Mouse (Mus musculus) embryo, embryonic 11.5 days (tissue): Measurements from ENCODE around the gene Pdzk1ip1.
A peak's percentile ranks its signal among the peaks of the same experiment; 100 is the strongest.

Source experiments
- DNase-seq: peaks from one replicate; pipeline ENCODE4 v3.0.0-alpha.2; 2012; ENCODE audit warnings: low read depth, low spot score

Pdzk1ip1 gene

DNA sequence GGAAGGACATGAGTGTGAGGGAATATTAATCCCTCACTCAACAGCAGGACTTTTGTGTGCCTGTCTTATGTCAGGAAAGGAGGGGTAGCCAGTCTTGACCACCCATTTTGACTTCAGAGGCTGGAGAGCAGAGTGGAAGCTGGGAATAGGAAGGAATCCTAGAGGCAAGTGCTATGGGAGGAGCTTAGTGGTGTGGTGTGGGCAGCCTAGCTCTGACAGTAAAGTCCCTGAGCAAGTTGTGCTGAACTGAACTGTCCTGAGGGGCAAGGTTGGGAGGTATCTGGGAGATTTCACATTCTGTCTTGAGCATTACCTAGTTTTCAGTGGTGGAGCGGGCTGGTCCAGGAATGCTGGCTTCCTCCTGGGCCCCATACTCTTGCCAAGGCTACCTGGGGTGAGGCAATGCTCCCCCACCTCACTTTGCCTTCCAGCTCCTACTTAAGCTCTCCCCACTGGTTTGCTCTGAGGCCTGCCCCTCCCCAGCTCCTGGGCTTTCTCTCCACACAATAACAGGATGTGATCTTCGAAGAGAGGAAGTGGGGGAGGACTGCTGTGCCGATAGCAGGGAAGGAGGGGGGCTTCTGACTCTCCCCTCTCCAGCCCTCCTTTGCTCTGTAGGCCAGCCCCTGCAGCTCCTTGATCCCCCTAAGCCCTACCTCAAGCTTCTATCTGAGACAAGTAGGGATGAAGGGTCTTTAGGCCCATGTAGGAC lies 13.1 kb upstream of the Pdzk1ip1 start:
- no peak for DNase-seq

- DNase-seq = no peak
Observed at GRCm38 (mm10) chr4:115078892-115079820, 9.4 kb upstream of the Pdzk1ip1 start.

DNA sequence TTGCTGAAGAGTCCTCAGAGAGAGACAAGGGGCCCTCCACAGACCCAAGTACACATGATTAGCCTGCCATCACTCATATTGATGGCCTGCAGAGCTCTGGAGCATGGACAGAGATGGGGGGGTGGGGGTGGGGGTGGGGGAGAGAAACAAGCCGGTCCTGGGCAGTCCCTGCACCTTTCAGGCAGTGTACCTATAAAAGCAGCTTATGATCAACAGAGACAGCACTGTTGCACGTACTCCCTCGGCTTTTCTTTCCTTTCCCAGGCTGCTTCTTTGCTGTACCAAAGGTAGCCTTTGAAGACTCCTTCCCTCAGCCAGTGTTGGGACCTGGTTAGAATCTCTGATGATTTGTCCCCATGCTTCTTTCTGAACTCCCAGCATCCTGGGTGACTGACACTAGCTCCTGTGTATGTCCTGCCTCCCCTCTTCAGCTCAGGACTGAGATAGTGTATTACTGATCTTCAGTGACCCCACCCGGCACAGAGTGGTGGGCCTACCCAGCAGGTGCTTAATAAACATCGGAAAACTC lies 8.6 kb upstream of the Pdzk1ip1 start:
- no peak for DNase-seq

- no peak for DNase-seq
Observed at GRCm38 (mm10) chr4:115083031-115083430, 5.5 kb upstream of the Pdzk1ip1 start.

GRCm38 (mm10) chr4:115085522-115086095 lies 2.9 kb upstream of the Pdzk1ip1 start:
- peak; percentile 46 for DNase-seq

DNA sequence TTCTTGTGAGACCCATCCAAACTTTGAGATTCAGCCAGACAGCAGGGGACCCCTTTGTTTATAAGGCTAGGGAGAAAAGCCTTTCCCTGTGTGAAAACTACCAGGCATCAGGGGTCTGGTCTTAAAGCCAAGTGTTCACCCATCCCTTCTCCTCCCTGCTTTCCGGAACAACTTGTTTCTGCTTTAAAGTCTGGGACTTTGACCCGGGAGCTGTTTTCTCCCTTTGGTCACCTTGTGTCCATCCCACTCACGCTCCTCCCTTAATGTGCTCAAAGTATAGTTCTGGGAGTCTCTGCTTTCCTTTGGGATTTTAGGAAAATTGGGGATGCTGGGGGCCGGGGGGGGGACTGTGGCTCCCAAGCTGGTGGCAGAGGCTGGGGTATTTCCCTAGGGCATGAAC lies 2.3 kb upstream of the Pdzk1ip1 start:
- no peak for DNase-seq

GRCm38 (mm10) chr4:115086763-115087415 lies 1.6 kb upstream of the Pdzk1ip1 start:
- DNase-seq = no peak

DNA sequence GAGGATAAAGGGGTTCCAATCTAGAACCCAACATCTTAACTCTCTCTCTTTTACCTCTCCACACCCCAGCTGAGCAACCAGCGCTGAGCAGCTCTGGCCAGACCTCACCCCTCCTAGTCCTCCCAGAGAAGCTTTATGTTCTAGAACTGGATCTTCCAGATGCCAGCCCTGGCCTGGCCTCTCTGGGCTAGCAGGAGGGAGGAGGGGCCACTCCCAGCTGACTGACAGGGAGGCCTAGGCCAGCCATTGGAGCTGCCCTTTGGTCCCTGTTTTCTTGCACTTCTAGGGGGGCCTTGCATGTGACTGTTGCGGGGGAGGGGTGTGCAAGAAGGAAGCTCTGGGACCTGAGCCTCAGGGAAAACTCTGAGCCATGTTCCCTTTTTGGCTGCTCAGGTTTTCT lies 2.1 kb downstream of the Pdzk1ip1 start:
- no peak for DNase-seq

DNA sequence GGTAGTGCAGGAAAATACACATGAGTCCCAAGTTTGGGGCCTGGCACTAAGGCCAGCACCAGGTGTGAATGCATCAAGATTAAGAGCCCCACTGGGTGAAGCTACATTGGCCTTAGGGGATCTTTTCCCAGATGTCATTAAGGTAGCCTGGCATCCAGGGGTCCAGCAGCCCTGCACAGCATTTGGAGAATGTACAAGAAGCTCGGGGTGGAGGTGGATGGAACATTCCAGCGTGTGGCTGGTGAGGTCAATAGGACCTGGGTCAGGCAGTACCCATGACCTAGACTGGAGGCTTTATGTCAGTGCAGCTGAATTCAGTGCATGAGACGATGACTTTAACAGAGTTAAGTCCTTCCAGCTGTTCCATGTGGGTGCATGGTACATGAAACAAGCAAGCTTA lies 3.3 kb downstream of the Pdzk1ip1 start:
- DNase-seq = no peak

DNA sequence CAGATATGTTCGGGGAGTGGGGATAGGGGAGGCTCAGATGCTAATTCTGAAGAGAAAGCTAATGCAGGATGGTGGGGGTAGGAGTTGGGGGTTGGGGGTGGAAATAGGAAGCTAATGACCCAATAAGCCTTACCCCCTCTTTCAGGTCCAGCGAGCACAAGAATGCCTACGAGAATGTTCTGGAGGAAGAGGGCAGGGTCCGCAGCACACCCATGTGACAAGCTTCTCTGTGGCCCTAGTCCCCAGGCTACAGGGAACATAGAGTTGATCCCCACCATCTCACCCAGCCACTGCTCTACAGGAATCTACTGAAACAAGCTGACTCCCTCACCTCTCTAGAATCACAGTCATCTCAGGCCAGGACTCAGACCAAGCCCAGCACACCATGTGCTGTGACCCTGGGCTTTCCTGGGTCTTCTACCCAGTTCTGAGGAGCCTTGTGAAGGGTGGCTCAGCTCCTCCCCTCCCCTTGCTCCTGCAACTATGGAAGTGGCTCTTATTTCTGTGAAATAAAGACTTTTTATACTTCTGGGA lies 4.9 kb downstream of the Pdzk1ip1 start:
- no peak for DNase-seq

DNA sequence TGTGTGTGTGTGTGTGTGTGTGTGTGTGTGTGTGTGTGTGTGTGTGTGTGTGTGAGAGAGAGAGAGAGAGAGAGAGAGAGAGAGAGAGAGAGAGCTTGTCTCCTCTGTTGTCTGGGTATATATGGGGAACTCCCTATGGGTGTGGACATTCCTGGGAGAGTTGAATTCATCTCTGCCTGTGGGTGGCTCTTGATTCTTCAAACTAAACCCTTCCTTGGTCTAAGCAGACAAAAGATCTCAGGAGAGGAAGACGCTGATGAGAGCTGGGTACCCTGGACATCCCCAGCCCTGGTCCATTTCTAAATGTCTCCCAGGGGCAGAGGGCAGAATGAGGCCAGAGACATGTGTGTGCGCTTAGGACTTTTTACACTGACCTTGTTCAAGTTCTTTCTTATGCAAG lies 5.5 kb downstream of the Pdzk1ip1 start:
- DNase-seq = no peak

GRCm38 (mm10) chr4:115095671-115096434 lies 7.3 kb downstream of the Pdzk1ip1 start:
- no peak for DNase-seq

GRCm38 (mm10) chr4:115096435-115097145 lies 8.1 kb downstream of the Pdzk1ip1 start:
- DNase-seq = no peak

DNA sequence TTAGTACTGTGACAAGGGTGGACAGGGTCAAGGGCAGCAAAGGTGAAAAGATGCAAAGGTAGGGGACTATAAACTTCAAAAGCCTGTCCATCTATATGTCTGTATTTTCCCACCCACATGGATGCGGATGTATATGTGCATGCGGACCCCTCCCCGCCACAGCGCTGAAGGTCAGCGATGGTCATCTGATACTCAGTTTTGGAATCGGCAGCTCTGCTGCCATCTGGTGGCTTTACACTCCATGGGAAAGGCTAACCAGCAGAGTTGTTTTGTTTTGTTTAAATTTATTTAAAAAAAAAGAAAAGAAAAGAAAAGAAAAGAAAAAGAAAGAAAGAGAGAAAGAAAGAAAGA lies 8.6 kb downstream of the Pdzk1ip1 start:
- no peak for DNase-seq

- DNase-seq = no peak
Observed at GRCm38 (mm10) chr4:115101682-115102081, 13.2 kb downstream of the Pdzk1ip1 start.

DNA sequence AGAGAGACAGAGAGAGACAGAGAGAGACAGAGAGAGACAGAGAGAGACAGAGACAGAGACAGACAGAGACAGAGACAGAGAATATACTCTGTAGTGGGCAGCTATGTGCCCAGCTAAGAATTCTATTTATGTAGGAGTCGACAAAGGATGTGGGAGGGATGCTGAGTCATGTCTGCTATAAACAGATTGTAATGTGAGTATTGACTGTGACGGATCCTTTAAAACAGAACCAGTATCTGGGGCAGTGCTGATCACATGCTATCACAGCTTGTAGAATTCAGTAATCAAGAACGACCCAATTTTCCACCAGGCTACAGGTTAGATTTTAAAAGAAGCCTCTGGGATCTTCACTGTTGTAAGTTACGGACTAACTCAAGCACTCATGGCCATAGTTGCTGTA lies 15.0 kb downstream of the Pdzk1ip1 start:
- DNase-seq = no peak

DNA sequence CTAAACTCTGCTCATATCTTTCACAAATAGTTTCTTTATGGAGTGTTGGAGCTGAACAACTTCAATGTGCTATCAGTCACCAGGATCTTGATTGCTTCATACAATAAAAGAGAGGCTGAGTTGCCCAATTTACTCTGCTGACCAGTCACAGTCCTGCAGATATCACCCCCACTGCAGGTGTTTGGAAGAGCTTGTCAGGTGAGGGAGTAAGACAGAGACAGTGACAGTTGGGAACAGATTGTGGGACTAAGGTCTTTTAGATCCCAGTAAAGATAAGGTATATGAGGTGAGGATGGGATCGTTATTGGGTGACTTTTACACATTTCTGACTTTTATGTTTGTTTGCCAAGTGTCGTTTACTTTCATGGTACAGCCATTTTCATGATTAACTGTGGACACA lies 22.7 kb downstream of the Pdzk1ip1 start:
- no peak for DNase-seq

- no peak for DNase-seq
Observed at GRCm38 (mm10) chr4:115113266-115113665, 24.8 kb downstream of the Pdzk1ip1 start.

- no peak for DNase-seq
Observed at GRCm38 (mm10) chr4:115119642-115120041, 31.1 kb downstream of the Pdzk1ip1 start.

DNA sequence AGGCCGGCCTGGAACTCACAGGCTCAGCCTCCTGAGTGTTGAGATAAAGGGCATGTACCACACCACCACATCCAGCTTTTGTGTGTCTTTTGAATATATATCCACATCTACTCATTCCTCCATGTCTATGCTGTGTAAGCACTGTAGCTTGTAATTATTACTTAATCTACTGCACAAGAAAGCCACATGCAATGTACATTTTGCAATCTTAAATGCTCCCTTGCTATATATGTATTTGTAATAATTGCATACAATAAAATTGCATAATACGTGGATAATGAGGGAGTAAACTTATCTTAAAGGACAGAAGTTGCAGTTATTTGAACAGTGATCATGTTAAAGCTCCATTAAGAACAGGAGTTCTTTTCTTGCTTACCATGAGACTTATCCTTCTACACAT lies 32.7 kb downstream of the Pdzk1ip1 start:
- no peak for DNase-seq
